Mouse (Mus musculus): ENCODE measurements around the gene Eed. TPM values are rescaled to one million over a fixed set of nuclear protein-coding genes. Genes with fewer than 3 reads are reported as not detected.
"Not testable (repeated sequence)": the region's sequence is repeated elsewhere in the genome, so short reads cannot be mapped to it uniquely, and the experiment has no call there.

The Eed gene
- total RNA-seq (2022), result 10 to 100 TPM; 20.6 to 29.7 (median 25.5) TPM

- DNase-seq (ENCODE audit: low spot score), result peak; percentile 92
These were observed at the start of gene Eed for GRCm38 (mm10) chr7:89980485-89981422. Eed (minus strand) TSS chr7:89980983.

DNA sequence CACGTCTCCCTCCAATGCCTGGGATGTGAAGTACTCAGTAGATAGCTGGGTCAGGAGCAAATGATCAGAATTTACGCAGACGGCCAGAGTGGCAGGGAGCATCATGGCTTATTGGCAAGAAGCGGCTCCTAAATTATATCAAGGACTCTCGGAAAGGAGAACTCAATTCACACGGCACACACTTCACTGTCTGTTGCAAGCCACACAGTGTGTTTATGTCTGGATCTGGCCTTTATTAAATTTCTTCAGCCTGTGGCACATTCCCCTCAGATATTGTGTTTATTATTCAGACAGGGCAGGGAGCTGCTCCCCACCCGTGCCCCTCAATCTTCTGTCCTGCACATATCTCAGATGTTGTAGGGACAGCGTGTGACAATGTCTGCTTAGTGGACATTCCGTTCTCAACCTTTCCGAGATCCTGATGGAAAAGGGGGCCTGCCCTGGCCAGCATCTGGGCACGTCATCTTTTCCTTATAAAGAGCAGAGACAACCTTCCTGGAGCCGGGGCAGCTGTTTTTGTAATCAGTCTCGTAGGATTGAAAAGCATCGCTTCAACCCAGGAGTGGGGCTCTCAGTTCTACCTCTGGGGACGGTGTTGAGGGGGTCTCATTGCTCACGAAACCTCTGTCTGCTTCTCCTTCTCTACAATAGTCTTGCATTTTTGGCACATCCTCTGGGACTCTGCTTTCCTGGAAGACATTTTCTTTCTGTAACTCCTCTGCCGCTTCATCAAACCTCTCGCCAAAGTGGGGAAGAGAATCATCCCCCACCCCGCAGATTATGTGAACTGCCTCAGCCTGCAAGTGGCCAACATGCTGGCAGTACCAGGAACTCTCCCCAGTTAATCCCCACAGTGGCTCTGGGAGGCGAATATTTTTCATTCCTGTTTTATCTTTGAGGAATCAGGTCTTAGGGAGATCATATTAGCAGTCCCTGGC is 49.0 kb upstream of the Eed start:
- DNase-seq (ENCODE audit: low spot score), result peak; percentile 89

GRCm38 (mm10) chr7:90028888-90029547 is 48.2 kb upstream of the Eed start:
- DNase-seq (ENCODE audit: low spot score), result no peak

DNA sequence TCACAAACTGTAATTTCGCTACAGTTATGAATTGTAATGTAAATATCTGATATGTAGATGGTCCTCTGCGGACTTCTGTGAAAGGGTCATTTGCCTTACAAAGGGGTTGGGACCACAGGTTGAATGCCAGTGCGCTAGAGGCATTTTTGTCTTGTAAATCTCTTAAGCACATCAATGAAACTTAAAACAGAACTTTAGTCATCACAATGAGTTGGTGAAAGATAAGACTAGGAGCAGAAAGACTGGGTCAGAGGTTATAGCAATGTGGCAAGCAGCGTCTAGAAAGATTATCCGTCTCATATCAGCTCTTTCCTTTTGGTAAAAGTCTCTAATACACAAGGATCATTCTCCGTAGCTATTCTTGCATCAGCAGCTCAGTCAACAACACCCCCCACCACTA is 44.2 kb upstream of the Eed start:
- DNase-seq (ENCODE audit: low spot score), result no peak

DNA sequence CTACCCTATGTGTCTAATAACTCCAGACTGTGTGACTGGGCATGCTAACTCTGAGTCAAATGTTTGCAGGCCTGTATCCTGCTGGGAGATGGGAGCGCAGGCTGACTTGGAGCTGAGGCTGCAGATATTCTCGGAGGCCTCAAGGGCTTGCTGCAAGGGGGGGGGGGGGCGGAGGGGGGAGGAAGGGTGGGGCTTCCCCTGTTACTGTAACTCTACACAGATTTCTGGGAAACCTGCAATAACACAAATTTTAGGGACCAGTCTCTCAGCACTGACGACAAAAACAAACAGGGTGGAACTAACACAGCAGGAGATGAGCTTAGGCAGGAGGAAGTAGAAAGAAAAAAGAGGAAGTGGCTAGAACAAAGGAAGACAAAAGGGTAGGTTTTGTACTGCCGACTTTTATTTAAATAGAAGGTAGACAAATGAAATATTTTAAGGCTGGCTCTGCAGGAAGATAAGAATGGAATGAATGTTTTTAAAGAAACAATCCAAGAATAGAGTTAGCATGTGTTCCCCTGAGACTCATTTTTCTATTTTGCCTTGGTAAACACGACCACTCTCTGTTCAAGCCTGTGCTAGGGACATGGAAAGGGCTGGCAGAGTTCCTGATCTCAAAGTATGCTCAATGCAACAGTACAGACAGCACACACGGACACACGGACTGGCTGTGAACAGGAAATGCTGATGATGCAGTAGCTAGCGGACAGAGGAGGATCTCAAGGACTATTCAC is 42.4 kb upstream of the Eed start:
- peak; percentile 84 for DNase-seq (ENCODE audit: low spot score)

DNA sequence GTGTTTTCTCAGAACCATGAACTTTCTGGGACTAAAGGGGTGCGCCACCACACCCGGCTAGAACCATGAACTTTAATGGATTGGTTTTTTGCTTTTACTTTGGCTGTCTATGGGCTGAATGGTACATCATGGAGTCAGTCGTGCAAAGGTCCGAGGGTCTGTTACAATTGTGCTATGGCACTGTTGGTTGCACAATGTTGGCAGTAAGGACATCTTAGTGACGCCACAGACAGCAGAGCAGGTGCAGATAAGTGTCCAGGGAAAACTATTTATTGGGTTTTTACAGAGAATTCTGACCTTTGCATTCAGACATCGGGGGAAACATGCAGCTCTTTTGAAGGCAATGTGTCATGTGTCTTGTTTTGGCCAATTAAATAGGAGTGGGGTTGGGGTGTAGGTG is 39.5 kb upstream of the Eed start:
- DNase-seq (ENCODE audit: low spot score), result no peak

GRCm38 (mm10) chr7:90019570-90019969 is 38.8 kb upstream of the Eed start:
- DNase-seq (ENCODE audit: low spot score), result no peak

GRCm38 (mm10) chr7:90016930-90017588 is 36.3 kb upstream of the Eed start:
- DNase-seq (ENCODE audit: low spot score), result no peak

- no peak for DNase-seq (ENCODE audit: low spot score)
These were observed 35.7 kb upstream of the Eed start for GRCm38 (mm10) chr7:90016459-90016858.

DNA sequence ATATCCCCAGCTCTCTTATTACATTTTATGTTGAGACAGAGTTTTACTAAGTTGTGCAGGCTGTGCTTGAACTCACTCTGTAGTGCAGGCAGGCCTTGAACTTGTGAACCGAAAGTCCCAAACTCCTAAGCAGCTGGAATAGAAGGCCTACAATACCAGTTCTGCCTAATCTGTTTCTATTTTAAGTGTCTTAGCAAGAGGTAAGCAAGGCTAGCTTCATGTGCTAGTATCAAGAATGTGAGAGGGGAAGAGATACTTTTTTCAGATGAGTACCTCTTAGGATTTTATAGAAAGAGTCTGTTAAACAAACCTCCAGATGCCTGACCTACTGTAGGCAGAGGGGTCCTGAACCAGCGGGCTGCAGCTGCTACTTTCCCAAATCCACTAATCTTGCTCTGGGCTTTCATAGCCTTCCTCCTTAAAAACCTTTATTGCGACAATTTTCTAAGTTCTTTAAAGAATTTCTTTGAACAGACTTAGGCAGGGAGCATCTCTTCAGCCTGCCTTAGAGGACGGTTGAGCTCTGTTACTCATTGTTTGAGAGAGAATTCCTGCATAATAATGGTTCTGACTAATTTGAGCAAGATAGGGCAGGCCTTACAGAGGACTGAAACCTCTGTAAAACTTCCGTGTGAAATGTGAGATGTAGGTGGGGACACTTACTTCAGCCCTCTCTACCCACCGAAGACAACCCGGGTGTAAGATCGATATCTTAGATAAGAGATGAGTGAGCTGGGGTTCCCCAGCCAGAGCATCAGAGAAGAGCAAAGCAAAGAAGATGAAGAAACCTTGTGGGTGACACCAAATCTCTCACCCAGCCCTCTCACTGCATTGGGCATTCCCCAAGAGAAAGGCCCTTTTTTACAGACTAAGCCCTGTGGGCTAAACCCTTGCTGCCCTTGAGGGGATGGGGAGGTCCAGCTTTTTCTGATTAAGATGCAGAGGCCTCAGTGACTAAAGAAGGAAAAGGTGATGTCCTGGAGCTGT is 26.2 kb upstream of the Eed start:
- DNase-seq (ENCODE audit: low spot score), result no peak

DNA sequence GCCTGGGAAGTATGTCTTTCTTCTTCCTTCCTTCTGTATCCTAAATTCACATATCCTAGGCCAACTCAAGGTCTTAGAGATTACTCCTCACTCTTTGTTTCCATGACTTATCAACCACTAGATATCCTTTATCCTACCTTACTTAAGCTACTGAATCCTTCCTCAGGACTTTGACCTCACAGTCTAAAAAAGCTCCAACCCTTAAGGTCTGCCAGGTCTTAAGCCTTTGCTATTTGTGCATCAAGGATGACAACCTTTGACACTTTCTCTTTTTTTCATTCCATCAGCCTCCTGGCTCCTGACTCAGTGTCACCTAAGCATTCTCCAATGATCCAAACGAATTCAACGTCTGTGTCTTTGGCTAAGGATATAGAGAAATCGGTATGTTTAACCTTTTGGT is 24.0 kb upstream of the Eed start:
- no peak for DNase-seq (ENCODE audit: low spot score)

DNA sequence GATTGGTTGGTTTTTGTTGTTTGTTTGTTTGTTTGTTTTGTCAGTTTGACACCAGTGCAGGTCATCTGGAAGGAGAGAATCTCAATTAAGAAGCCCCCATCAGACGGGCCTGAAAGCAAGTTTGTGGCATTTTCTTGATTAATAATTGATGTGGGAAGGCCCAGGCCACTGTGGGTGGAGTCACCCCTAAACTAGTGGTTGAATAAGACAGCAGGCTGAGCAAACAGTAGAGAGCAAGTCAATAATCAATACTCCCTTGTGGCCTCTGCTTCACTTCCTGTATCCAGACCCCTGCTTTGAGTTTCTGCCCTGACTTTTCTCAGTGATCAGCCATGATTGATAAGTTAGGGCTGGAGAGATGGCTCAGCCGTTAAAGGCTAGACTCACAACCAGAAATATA is 21.6 kb upstream of the Eed start:
- no peak for DNase-seq (ENCODE audit: low spot score)

DNA sequence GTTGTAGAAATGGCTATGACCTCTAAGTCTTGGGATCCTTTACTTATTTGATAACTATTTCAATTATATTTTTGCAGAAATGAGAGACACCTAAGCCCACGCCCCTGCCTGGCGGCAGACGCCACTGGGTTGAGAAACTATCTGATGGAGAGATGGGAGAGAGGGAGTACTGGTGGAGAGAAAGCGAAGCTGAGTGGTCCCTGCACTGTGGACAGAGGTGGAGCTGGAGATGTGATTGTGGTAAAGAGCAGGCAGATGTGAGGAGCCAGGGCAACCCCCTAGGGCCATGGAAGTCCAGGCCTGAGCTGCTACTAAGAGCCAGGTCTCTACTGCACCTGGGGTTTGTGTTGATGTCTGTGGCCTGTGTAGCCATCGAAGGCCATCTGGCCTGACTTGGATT is 18.7 kb upstream of the Eed start:
- no peak for DNase-seq (ENCODE audit: low spot score)

DNA sequence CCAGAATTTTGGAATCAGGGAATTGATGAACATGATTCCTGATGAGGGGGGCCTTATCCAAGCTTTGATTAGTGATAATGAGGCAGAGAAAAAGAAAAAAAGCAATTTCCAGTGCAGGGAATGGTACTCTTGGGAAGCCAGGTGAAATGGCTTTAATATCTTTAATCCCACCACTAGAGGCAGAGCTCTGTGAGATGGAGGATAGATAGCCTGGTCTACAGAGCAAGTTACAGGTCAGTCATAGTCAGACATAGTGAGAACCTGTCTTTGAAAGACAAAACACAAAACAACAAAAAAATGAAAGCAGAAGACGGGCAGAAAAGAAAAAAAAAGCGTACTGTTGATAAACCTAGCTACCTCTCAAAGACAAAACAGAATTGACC is 17.8 kb upstream of the Eed start:
- DNase-seq (ENCODE audit: low spot score), result no peak

- peak; percentile 64 for DNase-seq (ENCODE audit: low spot score)
These were observed 17.3 kb upstream of the Eed start for GRCm38 (mm10) chr7:89998006-89998623.

DNA sequence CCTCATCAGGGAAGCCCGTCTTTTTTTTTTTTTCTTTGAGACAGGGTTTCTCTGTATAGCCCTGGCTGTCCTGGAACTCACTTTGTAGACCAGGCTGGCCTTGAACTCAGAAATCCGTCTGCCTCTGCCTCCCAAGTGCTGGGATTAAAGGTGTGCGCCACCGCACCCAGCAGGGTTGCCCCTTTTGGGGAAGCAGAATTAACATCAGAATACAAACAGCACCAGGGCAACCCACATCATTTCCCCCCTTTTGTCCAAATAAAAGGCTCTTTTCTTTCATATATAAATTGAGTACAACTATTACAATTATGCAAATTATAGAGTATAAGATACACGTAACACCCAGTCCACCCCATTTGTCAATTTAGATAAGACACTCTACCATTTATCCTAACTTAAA is 16.7 kb upstream of the Eed start:
- DNase-seq (ENCODE audit: low spot score), result not testable (repeated sequence)

GRCm38 (mm10) chr7:89993091-89993490 is 12.3 kb upstream of the Eed start:
- no peak for DNase-seq (ENCODE audit: low spot score)

- no peak for DNase-seq (ENCODE audit: low spot score)
These were observed 3.6 kb upstream of the Eed start for GRCm38 (mm10) chr7:89984421-89984820.

DNA sequence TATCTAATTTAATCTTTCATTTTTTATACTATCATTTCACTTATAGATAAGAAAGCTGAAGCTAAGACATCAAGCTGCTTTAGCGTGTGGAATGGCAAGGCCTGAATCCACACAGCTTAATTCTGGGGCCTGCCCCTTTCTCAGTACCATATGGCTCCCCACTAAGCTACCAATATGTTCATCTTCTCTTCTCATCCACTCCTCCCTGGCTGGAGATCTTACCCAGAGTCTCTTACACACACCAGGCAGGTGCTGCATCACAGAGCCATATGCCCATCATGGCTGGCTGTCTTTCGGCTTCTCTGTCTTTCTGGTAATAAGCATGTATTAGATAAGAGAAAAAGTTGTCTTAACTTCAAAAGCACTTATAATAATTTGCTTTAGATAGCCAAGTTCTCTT is 2.7 kb upstream of the Eed start:
- DNase-seq (ENCODE audit: low spot score), result no peak
